Mouse (Mus musculus): Measurements from ENCODE around the gene Olfr1278.
"Not testable (repeated sequence)": the region's sequence is repeated elsewhere in the genome, so short reads cannot be mapped to it uniquely, and the experiment has no call there.

Gene Olfr1278

DNA sequence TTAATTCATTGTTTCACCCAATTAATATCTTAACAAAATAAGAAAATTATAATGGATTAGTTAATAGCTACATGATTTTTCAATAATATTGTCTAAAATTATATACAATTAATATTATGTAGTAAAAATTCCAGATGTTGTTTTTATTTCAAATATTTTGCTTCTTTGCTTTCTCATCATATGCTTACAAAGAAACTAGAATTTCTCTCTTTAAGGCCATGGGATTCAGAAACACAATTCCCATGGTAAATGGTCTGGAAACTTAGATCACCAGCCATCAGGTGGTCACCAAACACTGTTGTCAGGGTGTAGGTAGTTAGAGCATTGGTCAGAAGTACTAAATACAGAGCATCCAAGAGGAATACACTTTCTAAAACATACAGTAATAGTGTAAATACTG lies at the start of gene Olfr1278:
Olfr1278 (plus strand) TSS at position 301 of the 400 bp plus-strand sequence.
- no peak for DNase-seq (ENCODE audit: low read depth)

DNA sequence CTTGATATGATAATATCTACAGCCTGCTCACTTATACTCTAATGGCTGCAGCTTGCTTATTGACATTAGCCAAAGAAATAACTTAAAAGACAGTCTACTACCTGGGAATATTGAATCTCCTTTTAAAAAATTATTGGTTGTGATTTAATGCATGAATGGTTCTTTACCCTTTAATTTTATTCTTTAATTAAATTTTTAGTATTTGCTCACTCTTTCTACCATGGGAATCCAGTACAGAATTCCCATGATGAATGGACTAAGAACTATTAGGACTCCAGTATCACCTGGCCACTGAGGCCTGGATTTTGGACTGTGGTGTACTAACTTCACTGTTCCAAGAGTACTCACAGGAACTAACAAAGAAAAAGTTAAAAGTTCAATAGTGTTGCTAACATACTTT lies 35.7 kb upstream of the Olfr1278 start, which contains the start of gene Olfr1276:
Olfr1276 (plus strand) TSS at position 301 of the 400 bp plus-strand sequence.
- DNase-seq (ENCODE audit: low read depth), result no peak

DNA sequence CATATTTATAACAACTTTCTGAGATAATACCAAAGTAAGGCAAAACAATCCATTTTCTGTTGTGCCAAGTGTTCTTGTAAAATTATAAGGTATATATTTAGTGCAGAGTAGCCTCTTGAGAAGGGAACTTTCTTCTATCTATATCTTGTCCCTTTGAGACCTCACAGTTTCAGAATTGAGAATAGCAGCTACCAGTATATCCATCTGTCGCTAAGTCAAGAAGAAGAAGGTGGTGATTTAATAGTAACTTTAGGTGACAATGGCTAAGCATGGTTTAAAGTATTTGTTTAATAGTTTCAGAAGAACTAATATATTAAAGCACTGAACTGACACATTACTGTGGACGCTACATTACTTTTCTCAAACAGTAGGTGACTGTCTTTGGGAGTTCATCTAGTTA lies 15.9 kb upstream of the Olfr1278 start, which contains the start of gene Olfr1277:
Olfr1277 (minus strand) TSS at position 101 of the 400 bp plus-strand sequence.
- DNase-seq (ENCODE audit: low read depth), result no peak

DNA sequence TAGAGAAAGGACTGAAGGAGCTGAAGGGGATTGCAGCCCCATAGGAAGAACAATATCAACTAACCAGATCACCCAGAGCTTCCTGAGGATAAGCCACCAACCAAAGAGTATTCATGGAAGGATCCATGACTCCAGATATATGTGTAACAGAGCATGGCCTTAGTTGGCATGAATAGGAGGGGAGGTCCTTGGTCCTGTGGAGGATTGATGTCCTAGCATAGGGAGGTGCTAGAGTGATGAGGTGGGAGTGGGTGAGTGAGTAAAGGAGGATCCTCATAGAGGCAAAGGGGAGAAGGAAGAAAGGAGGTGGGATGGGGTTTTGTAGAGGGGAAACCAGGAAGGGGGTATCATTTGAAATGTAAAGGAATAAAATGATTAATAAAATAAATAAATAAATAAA lies 8.6 kb downstream of the Olfr1278 start:
- no peak for DNase-seq (ENCODE audit: low read depth)

DNA sequence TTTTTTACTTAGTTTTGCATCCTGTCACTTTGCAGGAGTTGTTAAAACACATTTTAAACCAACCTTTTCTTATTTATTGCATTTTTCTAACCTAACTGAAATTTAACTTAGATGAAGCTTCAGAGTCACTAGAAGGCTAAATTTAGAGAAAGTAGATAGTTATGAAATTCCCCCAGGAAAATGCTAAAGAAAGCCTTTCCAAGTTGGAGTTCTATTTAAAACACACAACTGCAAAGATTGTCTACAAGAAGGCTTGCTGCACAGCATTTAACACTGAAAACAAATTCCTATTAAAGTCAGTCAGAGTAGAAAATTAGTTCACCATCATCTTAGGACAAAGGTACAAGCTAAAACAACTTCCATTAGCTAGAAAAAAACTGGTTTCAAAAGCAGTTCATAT lies 10.4 kb downstream of the Olfr1278 start, which contains the start of gene Olfr1279:
Olfr1279 (plus strand) TSS at position 262 of the 400 bp plus-strand sequence.
- no peak for DNase-seq (ENCODE audit: low read depth)

DNA sequence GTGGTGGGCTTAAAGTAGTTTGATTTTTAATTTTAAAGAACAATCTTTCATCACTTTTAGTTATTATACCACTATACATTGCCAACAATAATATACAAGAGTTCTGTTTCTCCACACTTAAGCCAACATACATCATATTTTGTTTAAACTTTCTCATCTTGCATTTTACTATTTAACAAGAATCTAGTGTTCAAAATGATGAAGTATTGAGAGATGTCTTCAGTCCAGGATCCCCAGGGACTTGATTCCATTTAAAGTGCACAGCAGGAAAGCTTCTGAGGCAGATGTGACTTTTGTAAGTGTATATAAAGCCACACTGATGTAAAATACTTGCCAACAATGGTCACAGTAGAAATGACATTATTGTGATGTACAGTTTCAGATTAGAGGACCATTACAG lies 23.8 kb downstream of the Olfr1278 start, which contains the start of gene Olfr1280:
Olfr1280 (plus strand) TSS at position 301 of the 400 bp plus-strand sequence.
- DNase-seq (ENCODE audit: low read depth), result no peak

DNA sequence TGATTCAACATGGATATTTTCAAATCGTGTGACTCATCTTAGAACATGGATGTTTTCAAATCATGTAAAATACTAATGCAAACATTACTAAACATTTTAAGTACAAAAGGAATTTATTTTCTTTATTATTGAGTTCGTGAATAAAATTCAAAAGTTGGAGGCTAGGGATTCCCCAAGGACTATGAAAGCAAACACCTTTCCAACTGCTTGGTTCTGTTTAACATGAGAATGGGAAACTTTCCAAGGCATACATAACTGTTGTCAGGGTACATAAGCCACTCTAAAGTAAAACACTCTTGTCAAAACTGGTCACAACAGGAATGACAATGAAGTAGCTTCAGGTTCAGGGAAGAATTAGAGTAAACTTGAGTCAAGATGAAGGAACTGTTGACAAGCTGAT lies 36.3 kb downstream of the Olfr1278 start, which contains the start of gene Olfr1281:
Olfr1281 (plus strand) TSS at position 301 of the 400 bp plus-strand sequence.
- DNase-seq (ENCODE audit: low read depth), result no peak

DNA sequence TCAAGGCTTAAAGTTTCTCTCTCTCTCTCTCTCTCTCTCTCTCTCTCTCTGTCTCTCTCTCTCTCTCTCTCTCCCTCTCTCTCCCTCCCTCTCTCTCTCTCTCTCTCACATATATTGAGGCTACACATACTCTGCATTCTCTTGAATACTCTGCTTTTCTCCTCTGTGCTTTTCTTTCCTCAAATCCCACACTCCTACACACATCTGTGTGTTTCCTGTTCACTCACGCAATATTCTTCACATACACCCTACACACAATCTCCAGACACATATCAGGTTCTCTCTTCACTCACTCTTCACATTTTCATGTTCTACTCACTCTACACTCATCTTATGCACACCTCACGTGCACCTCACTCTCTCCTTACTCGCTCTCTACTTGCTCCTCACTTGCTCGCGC lies 43.8 kb downstream of the Olfr1278 start:
- not testable (repeated sequence) for DNase-seq (ENCODE audit: low read depth)

DNA sequence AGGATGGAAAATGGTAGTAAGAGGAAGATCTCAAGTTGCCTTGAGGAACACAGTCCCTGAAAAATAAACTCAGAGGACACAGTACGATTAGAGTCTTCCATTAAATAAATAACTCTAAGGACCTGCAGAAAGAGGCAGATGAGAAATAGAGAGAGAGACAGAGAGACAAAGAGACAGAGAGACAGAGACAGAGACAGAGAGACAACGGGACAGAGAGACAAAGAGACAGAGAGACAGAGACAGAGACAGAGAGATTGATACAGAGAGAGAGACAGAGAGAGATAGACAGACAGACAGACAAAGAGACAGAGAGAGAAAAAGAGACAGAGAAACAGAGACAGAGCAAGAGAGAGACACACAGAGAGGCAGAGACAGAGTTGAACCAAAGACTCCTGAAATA lies 46.0 kb downstream of the Olfr1278 start, which contains the start of gene Olfr1282:
Olfr1282 (minus strand) TSS at position 101 of the 400 bp plus-strand sequence.
- no peak for DNase-seq (ENCODE audit: low read depth)
